Mouse (Mus musculus) MEL (cell line): ENCODE measurements around the gene Alg3.

ENCODE experiments used
- CTCF ChIP-seq, 3 experiments: IDR thresholded peaks in 2 of 3; conservative IDR thresholded peaks in 1 of 3; 2 replicates each; pipeline ENCODE4 v1.5.1; 2011 to 2012; ENCODE audit warnings: low read length in 3 of 3, low read depth in 2 of 3, mild to moderate bottlenecking in 2 of 3, improper control_type of control experiment in 1 of 3, inconsistent platforms in 1 of 3, mixed read lengths in 1 of 3, moderate library complexity in 1 of 3; ENCODE audit not compliant: control insufficient read depth in 1 of 3, insufficient read depth in 1 of 3, poor library complexity in 1 of 3, severe bottlenecking in 1 of 3
- EP300 ChIP-seq, 2 experiments: IDR thresholded peaks; 2 replicates each; pipeline ENCODE4 v1.6.1; 2011; ENCODE audit warnings: improper control_type of control experiment in 2 of 2, low read length in 2 of 2, low read depth in 1 of 2, mild to moderate bottlenecking in 1 of 2
- GABPA ChIP-seq: IDR thresholded peaks from 2 replicates; pipeline ENCODE4 v1.6.1; 2012; ENCODE audit warnings: low read depth, mild to moderate bottlenecking, inconsistent platforms, low read length, improper control_type of control experiment, moderate library complexity
- GATA1 ChIP-seq: IDR thresholded peaks from 2 replicates; pipeline ENCODE4 v1.6.1; 2011; ENCODE audit warnings: low read depth, low read length, improper control_type of control experiment
- JUND ChIP-seq: IDR thresholded peaks from 2 replicates; pipeline ENCODE4 v1.6.1; 2011; ENCODE audit warnings: low read depth, mild to moderate bottlenecking, improper control_type of control experiment, low read length
- MEF2A ChIP-seq: IDR thresholded peaks from 2 replicates; pipeline ENCODE4 v1.6.1; 2014; ENCODE audit warnings: low read depth, mild to moderate bottlenecking, inconsistent platforms, low read length, improper control_type of control experiment; ENCODE audit not compliant: poor library complexity, insufficient replicate concordance, severe bottlenecking; ENCODE audit errors: extremely low read depth
- NELFE ChIP-seq: IDR thresholded peaks from 2 replicates; pipeline ENCODE4 v1.6.1; 2011; ENCODE audit warnings: low read depth, low read length, improper control_type of control experiment
- POLR2A ChIP-seq, 2 experiments: IDR thresholded peaks; 2 replicates each; pipeline ENCODE4 v1.6.1; 2011 to 2012; ENCODE audit warnings: low read length in 2 of 2, mild to moderate bottlenecking in 2 of 2, control low read depth in 1 of 2, improper control_type of control experiment in 1 of 2, low read depth in 1 of 2, moderate library complexity in 1 of 2; ENCODE audit not compliant: control insufficient read depth in 1 of 2, insufficient read depth in 1 of 2, poor library complexity in 1 of 2
- POLR2AphosphoS2 ChIP-seq: IDR thresholded peaks from 2 replicates; pipeline ENCODE4 v1.6.1; 2011; ENCODE audit warnings: low read length, improper control_type of control experiment
- ZC3H11A ChIP-seq: IDR thresholded peaks from 2 replicates; pipeline ENCODE4 v1.6.1; 2012; ENCODE audit warnings: low read depth, mild to moderate bottlenecking, inconsistent platforms, low read length, improper control_type of control experiment

- no peak for TF ChIP-seq GABPA
- TF ChIP-seq EP300 (IDR thresholded peaks at IDR 0.05; ENCODE audit: low read depth in 1 of 2, low read length in 2 of 2): no peak
- TF ChIP-seq POLR2A (IDR thresholded peaks at IDR 0.05; ENCODE audit: control insufficient read depth in 1 of 2, insufficient read depth in 1 of 2, low read depth in 1 of 2, low read length in 2 of 2, poor library complexity in 1 of 2): no peak
- no peak for TF ChIP-seq CTCF (IDR thresholded peaks at IDR 0.05 in 2 of 3, conservative IDR thresholded peaks at IDR 0.05 in 1 of 3; ENCODE audit: control insufficient read depth in 1 of 3, insufficient read depth in 1 of 3, low read depth in 2 of 3, low read length in 3 of 3, poor library complexity in 1 of 3, severe bottlenecking in 1 of 3)
- no peak for TF ChIP-seq JUND
- TF ChIP-seq NELFE: no peak
- no peak for TF ChIP-seq ZC3H11A
- no peak for TF ChIP-seq MEF2A
- no peak for TF ChIP-seq GATA1
- TF ChIP-seq POLR2AphosphoS2: no peak
Measured at GRCm38 (mm10) chr16:20595737-20596136, 15.8 kb downstream of the Alg3 start.
